Mouse (Mus musculus) liver, adult 2 months (tissue): ENCODE measurements around the gene Tmem100. TPM values are rescaled to one million over a fixed set of nuclear protein-coding genes. Genes with fewer than 3 reads are reported as not detected.

Experiments
- DNase-seq: peaks from one replicate; pipeline ENCODE4 v3.0.0-alpha.2; 2011; ENCODE audit warnings: low read depth, low spot score; ENCODE audit errors: extremely low read depth
- H3K27ac ChIP-seq: fragments of 200-500 bp; replicated peaks from 2 replicates; pipeline ENCODE4 v1.5.1; 2012; ENCODE audit warnings: low read depth, mild to moderate bottlenecking, control low read depth, inconsistent platforms, low read length; ENCODE audit not compliant: insufficient read depth
- H3K27me3 ChIP-seq: fragments of 200-500 bp; 2 replicates; pipeline ENCODE4 v1.6.1; 2012; ENCODE audit warnings: mild to moderate bottlenecking, moderate library complexity, low read length, inconsistent platforms; ENCODE audit not compliant: control insufficient read depth, insufficient read depth
- H3K36me3 ChIP-seq: fragments of 200-500 bp; 2 replicates; pipeline ENCODE4 v1.6.1; 2012; ENCODE audit warnings: low read length, inconsistent platforms; ENCODE audit not compliant: control insufficient read depth, insufficient read depth
- H3K4me1 ChIP-seq: fragments of 200-500 bp; 2 replicates; pipeline ENCODE4 v1.6.1; 2011; ENCODE audit warnings: low read length; ENCODE audit not compliant: control insufficient read depth, insufficient read depth
- H3K4me3 ChIP-seq: fragments of 200-500 bp; 2 replicates; pipeline ENCODE4 v1.5.1; 2011; ENCODE audit warnings: low read depth, mild to moderate bottlenecking, control low read depth, low read length, moderate library complexity; ENCODE audit not compliant: insufficient read depth
- H3K79me2 ChIP-seq: fragments of 200-500 bp; 2 replicates; pipeline ENCODE4 v1.6.1; 2012; ENCODE audit warnings: inconsistent platforms, mild to moderate bottlenecking, low read length, moderate library complexity; ENCODE audit not compliant: control insufficient read depth, insufficient read depth
- H3K9ac ChIP-seq: fragments of 200-500 bp; 2 replicates; pipeline ENCODE4 v1.6.1; 2012; ENCODE audit warnings: low read depth, mild to moderate bottlenecking, control low read depth, inconsistent platforms, low read length
- CTCF ChIP-seq: fragments of 200-500 bp; IDR thresholded peaks from 2 replicates; pipeline ENCODE4 v1.5.1; 2011; ENCODE audit warnings: low read depth, low read length, control low read depth
- POLR2A ChIP-seq: fragments of 200-500 bp; IDR thresholded peaks from 2 replicates; pipeline ENCODE4 v1.6.1; 2011; ENCODE audit warnings: low read length, control low read depth; ENCODE audit not compliant: insufficient read depth; ENCODE audit errors: extremely low read depth
- WGBS: fragments of 180-500 bp; shearing (Covaris S2); methylation state at CpG from one replicate; pipeline ENCODE4 v1.1.7; 2018; 5-methylcytosine and 5-hydroxymethylcytosine counted together
- polyA plus RNA-seq: library from polyadenylated mRNA; depleted of rRNA; stranded (reverse); fragments of >200 nt; gene quantifications from 2 replicates; pipeline ENCODE4 v1.2.3, GENCODE M21; 2012
- total RNA-seq: library from RNA; depleted of rRNA; stranded (reverse); fragments of >200 nt; gene quantifications from 2 replicates; pipeline ENCODE4 v1.2.3, GENCODE M21; 2014

The Tmem100 gene
- total and polyA plus RNA-seq, 2 experiments = 0.09 TPM; not detected in 1

GRCm38 (mm10) chr11:90071747-90072146, 41.6 kb downstream of the Tmem100 start:
- 42% methylated on average over 9 of the region's 9 CpGs for WGBS
- Histone ChIP-seq H3K27ac (no peak overlapping the region), H3K27me3 (no peaks in the 10 kb centered on the region), H3K9ac (no peak overlapping the region), H3K4me3 (no peak overlapping the region), H3K4me1 (no peaks in the 10 kb centered on the region), H3K79me2 (no peaks in the 10 kb centered on the region), H3K36me3 (no peaks in the 10 kb centered on the region)
- DNase-seq = no peak
- TF ChIP-seq POLR2A = no peak
- no peak for TF ChIP-seq CTCF

- no peaks in the 10 kb centered on the region for H3K36me3 ChIP-seq
- DNase-seq = no peak
- no peaks in the 10 kb centered on the region for H3K27me3 ChIP-seq
- no peaks in the 10 kb centered on the region for H3K79me2 ChIP-seq
- no peak overlapping the region for H3K4me3 ChIP-seq
- no peak overlapping the region for H3K27ac ChIP-seq
- 64% methylated on average over 5 of the region's 5 CpGs for WGBS
- H3K9ac ChIP-seq = no peak overlapping the region
- TF ChIP-seq CTCF = no peak
- TF ChIP-seq POLR2A = no peak
- no peaks in the 10 kb centered on the region for H3K4me1 ChIP-seq
Observed at GRCm38 (mm10) chr11:90073201-90073600, 43.1 kb downstream of the Tmem100 start.

- Histone ChIP-seq H3K9ac (no peak overlapping the region), H3K36me3 (no peaks in the 10 kb centered on the region), H3K79me2 (no peaks in the 10 kb centered on the region), H3K27ac (no peak overlapping the region), H3K27me3 (no peaks in the 10 kb centered on the region), H3K4me3 (no peak overlapping the region), H3K4me1 (no peaks in the 10 kb centered on the region; the same call in 1 of the 2 replicates)
- no peak for DNase-seq
- TF ChIP-seq POLR2A (no peak), CTCF (no peak)
- WGBS = 92% methylated on average over 3 of the region's 3 CpGs
Observed at GRCm38 (mm10) chr11:90076666-90077065, 46.5 kb downstream of the Tmem100 start.

- 80% methylated on average over 3 of the region's 3 CpGs for WGBS
- Histone ChIP-seq H3K9ac (no peak overlapping the region), H3K79me2 (no peaks in the 10 kb centered on the region), H3K27ac (no peak overlapping the region), H3K36me3 (no peaks in the 10 kb centered on the region), H3K27me3 (no peaks in the 10 kb centered on the region), H3K4me3 (no peak overlapping the region), H3K4me1 (no peaks in the 10 kb centered on the region; the same call in 1 of the 2 replicates)
- TF ChIP-seq CTCF (no peak), POLR2A (no peak)
- no peak for DNase-seq
Observed at GRCm38 (mm10) chr11:90080678-90081267, 50.6 kb downstream of the Tmem100 start.

GRCm38 (mm10) chr11:90081820-90082596, 51.9 kb downstream of the Tmem100 start:
- no peaks in the 10 kb centered on the region for H3K79me2 ChIP-seq
- no peak overlapping the region for H3K4me3 ChIP-seq
- peak; percentile 5 for DNase-seq
- WGBS = 71% methylated on average over 10 of the region's 10 CpGs
- H3K36me3 ChIP-seq = no peaks in the 10 kb centered on the region
- H3K27me3 ChIP-seq = no peaks in the 10 kb centered on the region
- TF ChIP-seq CTCF (no peak), POLR2A (no peak)
- H3K27ac ChIP-seq = no peak overlapping the region
- no peaks in the 10 kb centered on the region; the same call in 1 of the 2 replicates for H3K4me1 ChIP-seq
- H3K9ac ChIP-seq = no peak overlapping the region

GRCm38 (mm10) chr11:90083042-90083441, 52.9 kb downstream of the Tmem100 start:
- H3K79me2 ChIP-seq = no peaks in the 10 kb centered on the region
- H3K4me1 ChIP-seq = no peaks in the 10 kb centered on the region; the same call in 1 of the 2 replicates
- H3K27me3 ChIP-seq = no peaks in the 10 kb centered on the region
- DNase-seq = no peak
- no peaks in the 10 kb centered on the region for H3K36me3 ChIP-seq
- 90% methylated on average over 3 of the region's 3 CpGs for WGBS
- TF ChIP-seq CTCF (no peak), POLR2A (no peak)
- no peak overlapping the region for H3K27ac ChIP-seq
- H3K4me3 ChIP-seq = no peak overlapping the region
- H3K9ac ChIP-seq = no peak overlapping the region
